Mouse (Mus musculus): ENCODE measurements around the gene Art1.

DNA sequence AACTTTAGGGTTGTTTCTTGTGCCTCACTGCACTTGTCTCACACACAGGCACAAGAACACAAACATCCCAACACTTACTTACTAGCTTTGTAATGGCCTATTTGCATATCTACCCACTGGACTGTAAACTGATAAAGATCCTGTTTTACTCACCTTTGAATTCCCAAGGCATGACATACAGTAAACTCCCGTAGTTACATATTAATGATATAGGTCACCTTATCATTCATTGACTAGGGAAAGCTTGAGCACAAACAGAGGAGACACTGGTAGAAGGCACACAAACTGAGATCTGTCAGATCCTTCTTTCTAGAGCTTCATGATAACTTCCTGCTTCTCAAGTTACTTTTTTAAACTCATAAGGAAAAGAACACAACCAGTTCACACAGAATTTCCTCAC lies 39.3 kb upstream of the Art1 start:
- TF ChIP-seq CTCF (IDR thresholded peaks at IDR 0.05; ENCODE audit: control insufficient read depth, insufficient read depth, insufficient replicate concordance, low read depth, low read length) = no peak
- TF ChIP-seq POLR2A (IDR thresholded peaks at IDR 0.05; ENCODE audit: control insufficient read depth, low read depth, low read length) = no peak

All from testis, adult 2 months (tissue).